Mouse (Mus musculus) olfactory bulb, adult 2 months (tissue): ENCODE results near the gene Sun5.

Experiments
- CTCF ChIP-seq: fragments of 200-500 bp; IDR thresholded peaks from 2 replicates; pipeline ENCODE4 v1.5.1; 2012; ENCODE audit warnings: low read depth, mild to moderate bottlenecking, low read length, moderate library complexity; ENCODE audit not compliant: insufficient read depth
- POLR2A ChIP-seq: fragments of 200-500 bp; IDR thresholded peaks from 2 replicates; pipeline ENCODE4 v1.6.1; 2012; ENCODE audit warnings: mild to moderate bottlenecking, low read depth, low read length, moderate library complexity; ENCODE audit not compliant: insufficient read depth

DNA sequence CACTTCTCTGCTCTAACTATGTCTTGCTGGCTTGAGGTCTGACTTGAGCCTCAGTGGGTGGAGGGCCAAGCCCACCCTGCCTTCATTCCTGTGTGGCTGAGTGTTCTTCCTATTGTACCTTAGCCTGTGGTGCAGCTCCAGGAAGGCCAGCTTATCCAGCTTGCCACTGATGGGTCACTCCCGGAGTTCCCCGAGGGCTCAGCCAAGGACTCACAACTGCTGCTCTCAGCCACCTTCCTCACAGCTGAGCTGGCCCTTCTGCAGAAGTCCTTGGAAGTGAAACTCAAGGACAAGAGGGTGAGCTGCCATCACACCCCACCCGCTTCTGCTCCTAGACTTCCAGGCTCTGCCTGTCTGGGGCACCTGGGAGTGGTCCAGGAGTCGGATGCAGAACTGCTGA lies 35.7 kb upstream of the Sun5 start:
- TF ChIP-seq CTCF (no peak), POLR2A (no peak)
